Mouse (Mus musculus): ENCODE measurements around the gene Akna. TPM values are rescaled to one million over a fixed set of nuclear protein-coding genes. Genes with fewer than 3 reads are reported as not detected.

The Akna gene
- total RNA-seq, 1 experiment = 2.7 TPM

DNA sequence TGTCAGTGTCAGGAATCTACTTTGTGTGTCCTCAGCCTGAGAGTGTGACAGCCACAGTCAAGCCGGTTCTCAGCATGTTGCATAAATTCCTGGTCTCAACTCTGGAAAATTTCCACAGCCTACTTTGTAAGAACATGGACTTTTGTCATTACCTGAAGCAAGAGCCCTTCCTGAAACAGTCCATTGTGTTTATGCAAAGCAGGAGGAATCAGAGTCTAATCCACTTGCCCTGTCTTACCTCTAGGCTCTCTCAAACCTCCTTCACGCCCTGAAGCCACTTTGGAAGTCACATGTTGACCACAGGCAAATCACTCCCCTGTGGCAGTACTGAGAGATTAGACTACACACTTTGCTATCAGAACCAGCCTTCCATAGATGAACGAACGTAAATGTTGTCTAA is 60.7 kb downstream of the Akna start:
- Histone ChIP-seq H3K4me1 (ENCODE audit: control insufficient read depth in 2 of 2, insufficient read depth in 2 of 2, low read length in 2 of 2, poor library complexity in 1 of 2) (peaks cover 0 to 3% of the 10 kb centered on the region in 2 experiments; a peak in 1 of 4 replicates), H3K36me3 (ENCODE audit: control insufficient read depth, insufficient read depth, low read length, poor library complexity, severe bottlenecking) (no peaks in the 10 kb centered on the region), H3K9ac (ENCODE audit: insufficient read depth, low read depth, low read length, poor library complexity, severe bottlenecking) (no peak overlapping the region), H3K9me3 (ENCODE audit: control insufficient read depth, insufficient read depth, low read depth, low read length) (no peaks in the 10 kb centered on the region), H3K27ac (ENCODE audit: insufficient read depth, low read depth, low read length, poor library complexity, severe bottlenecking) (no peak overlapping the region), H3K4me3 (ENCODE audit: insufficient read depth in 1 of 2, low read depth in 1 of 2, low read length in 2 of 2, poor library complexity in 1 of 2, severe bottlenecking in 1 of 2) (no peak overlapping the region)
- in situ Hi-C loops (cut with MboI; ENCODE audit: low sequenced_read_pairs in 2 of 2, unreplicated experiment in 2 of 2) = no loop called here
- peak; percentile 33 for DNase-seq (ENCODE audit: low read depth, low spot score)
- TF ChIP-seq CHD2 (IDR thresholded peaks at IDR 0.05; ENCODE audit: low read depth, low read length) = no peak
- no peak for TF ChIP-seq MAFK (IDR thresholded peaks at IDR 0.05; ENCODE audit: insufficient read depth, low read depth, low read length)
- no peak for TF ChIP-seq ZC3H11A (IDR thresholded peaks at IDR 0.05; ENCODE audit: borderline replicate concordance, low read depth, low read length)
- no peak for TF ChIP-seq HCFC1 (IDR thresholded peaks at IDR 0.05; ENCODE audit: borderline replicate concordance, insufficient read depth, low read length)

- in situ Hi-C loops (cut with MboI; ENCODE audit: low sequenced_read_pairs in 2 of 2, unreplicated experiment in 2 of 2) = no loop called here
- no peak overlapping the region for H3K9ac ChIP-seq (ENCODE audit: insufficient read depth, low read depth, low read length, poor library complexity, severe bottlenecking)
Observed at GRCm38 (mm10) chr4:63338414-63339076, 64.6 kb downstream of the Akna start.

DNA sequence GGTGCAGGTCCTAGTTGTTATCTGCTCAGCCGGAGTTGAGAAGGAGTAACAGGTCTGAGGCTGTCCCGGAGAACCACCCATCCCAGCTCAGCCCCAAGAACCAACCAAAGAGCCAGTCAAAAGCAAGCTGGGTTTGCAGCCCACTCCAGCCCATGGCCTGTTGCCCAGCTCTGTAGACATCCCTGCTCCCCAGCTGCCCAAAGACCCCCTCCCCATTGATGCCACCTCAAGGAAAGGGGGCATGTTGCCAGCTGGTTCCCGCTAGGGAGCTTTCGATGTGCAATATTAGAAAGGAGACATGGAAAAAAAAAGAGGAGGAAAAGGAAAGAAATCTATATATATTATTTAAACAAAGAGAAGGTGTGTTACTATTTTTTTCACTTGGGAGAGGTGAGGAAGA is 69.8 kb downstream of the Akna start:
- H3K4me3 ChIP-seq (ENCODE audit: insufficient read depth in 1 of 2, low read depth in 1 of 2, low read length in 2 of 2, poor library complexity in 1 of 2, severe bottlenecking in 1 of 2) = no peak overlapping the region
- no peaks in the 10 kb centered on the region for H3K4me1 ChIP-seq (ENCODE audit: control insufficient read depth in 2 of 2, insufficient read depth in 2 of 2, low read length in 2 of 2, poor library complexity in 1 of 2)
- TF ChIP-seq HCFC1 (IDR thresholded peaks at IDR 0.05; ENCODE audit: borderline replicate concordance, insufficient read depth, low read length) (no peak), ZNF384 (IDR thresholded peaks at IDR 0.05; ENCODE audit: low read depth, low read length) (no peak), MAFK (IDR thresholded peaks at IDR 0.05; ENCODE audit: insufficient read depth, low read depth, low read length) (no peak), ZC3H11A (IDR thresholded peaks at IDR 0.05; ENCODE audit: borderline replicate concordance, low read depth, low read length) (no peak)
- H3K9me3 ChIP-seq (ENCODE audit: control insufficient read depth, insufficient read depth, low read depth, low read length) = no peaks in the 10 kb centered on the region
- in situ Hi-C loops (cut with MboI; ENCODE audit: low sequenced_read_pairs in 2 of 2, unreplicated experiment in 2 of 2) = no loop called here
- H3K9ac ChIP-seq (ENCODE audit: insufficient read depth, low read depth, low read length, poor library complexity, severe bottlenecking) = no peak overlapping the region
- DNase-seq (ENCODE audit: low read depth, low spot score) = no peak
- H3K36me3 ChIP-seq (ENCODE audit: control insufficient read depth, insufficient read depth, low read length, poor library complexity, severe bottlenecking) = no peaks in the 10 kb centered on the region
- no peak overlapping the region for H3K27ac ChIP-seq (ENCODE audit: insufficient read depth, low read depth, low read length, poor library complexity, severe bottlenecking)

More at GRCm38 (mm10) chr4:63338414-63339076, 64.6 kb downstream of the Akna start:
- no peak for DNase-seq (ENCODE audit: low read depth, low spot score)
- Histone ChIP-seq H3K4me1 (ENCODE audit: control insufficient read depth in 2 of 2, insufficient read depth in 2 of 2, low read length in 2 of 2, poor library complexity in 1 of 2) (peaks cover 0 to 3% of the 10 kb centered on the region in 2 experiments; a peak in 1 of 4 replicates), H3K4me3 (ENCODE audit: insufficient read depth in 1 of 2, low read depth in 1 of 2, low read length in 2 of 2, poor library complexity in 1 of 2, severe bottlenecking in 1 of 2) (no peak overlapping the region), H3K36me3 (ENCODE audit: control insufficient read depth, insufficient read depth, low read length, poor library complexity, severe bottlenecking) (no peaks in the 10 kb centered on the region), H3K27ac (ENCODE audit: insufficient read depth, low read depth, low read length, poor library complexity, severe bottlenecking) (no peak overlapping the region), H3K9me3 (ENCODE audit: control insufficient read depth, insufficient read depth, low read depth, low read length) (no peaks in the 10 kb centered on the region)
- no peak for TF ChIP-seq ZC3H11A (IDR thresholded peaks at IDR 0.05; ENCODE audit: borderline replicate concordance, low read depth, low read length)
- TF ChIP-seq ZNF384 (IDR thresholded peaks at IDR 0.05; ENCODE audit: low read depth, low read length) = no peak
- TF ChIP-seq MAFK (IDR thresholded peaks at IDR 0.05; ENCODE audit: insufficient read depth, low read depth, low read length) = no peak
- no peak for TF ChIP-seq HCFC1 (IDR thresholded peaks at IDR 0.05; ENCODE audit: borderline replicate concordance, insufficient read depth, low read length)
- no peak for TF ChIP-seq CHD2 (IDR thresholded peaks at IDR 0.05; ENCODE audit: low read depth, low read length)

GRCm38 (mm10) chr4:63323275-63323815 is 79.8 kb downstream of the Akna start:
- no peak overlapping the region for H3K4me3 ChIP-seq (ENCODE audit: insufficient read depth in 1 of 2, low read depth in 1 of 2, low read length in 2 of 2, poor library complexity in 1 of 2, severe bottlenecking in 1 of 2)
- no peak for DNase-seq (ENCODE audit: low read depth, low spot score)
- no peak overlapping the region for H3K9ac ChIP-seq (ENCODE audit: insufficient read depth, low read depth, low read length, poor library complexity, severe bottlenecking)
- no peak overlapping the region for H3K27ac ChIP-seq (ENCODE audit: insufficient read depth, low read depth, low read length, poor library complexity, severe bottlenecking)
- TF ChIP-seq HCFC1 (IDR thresholded peaks at IDR 0.05; ENCODE audit: borderline replicate concordance, insufficient read depth, low read length) (no peak), ZNF384 (IDR thresholded peaks at IDR 0.05; ENCODE audit: low read depth, low read length) (no peak), MAFK (IDR thresholded peaks at IDR 0.05; ENCODE audit: insufficient read depth, low read depth, low read length) (no peak), ZC3H11A (IDR thresholded peaks at IDR 0.05; ENCODE audit: borderline replicate concordance, low read depth, low read length) (no peak), CHD2 (IDR thresholded peaks at IDR 0.05; ENCODE audit: low read depth, low read length) (no peak)
- in situ Hi-C loops (cut with MboI; ENCODE audit: low sequenced_read_pairs in 2 of 2, unreplicated experiment in 2 of 2) = no loop called here
- H3K36me3 ChIP-seq (ENCODE audit: control insufficient read depth, insufficient read depth, low read length, poor library complexity, severe bottlenecking) = no peaks in the 10 kb centered on the region
- no peaks in the 10 kb centered on the region for H3K9me3 ChIP-seq (ENCODE audit: control insufficient read depth, insufficient read depth, low read depth, low read length)
- H3K4me1 ChIP-seq (ENCODE audit: control insufficient read depth in 2 of 2, insufficient read depth in 2 of 2, low read length in 2 of 2, poor library complexity in 1 of 2) = no peaks in the 10 kb centered on the region
